Mouse (Mus musculus): Measurements from ENCODE around the gene Trmt44. TPM values are rescaled to one million over a fixed set of nuclear protein-coding genes. Genes with fewer than 3 reads are reported as not detected.

The Trmt44 gene
- polyA plus RNA-seq, 1 experiment, result 10.2 TPM

GRCm38 (mm10) chr5:35516781-35517180 is 58.1 kb downstream of the Trmt44 start:
- Histone ChIP-seq H3K4me3 (ENCODE audit: low read depth, low read length) (no peak overlapping the region), H3K4me1 (ENCODE audit: control insufficient read depth, insufficient read depth, low read length) (no peaks in the 10 kb centered on the region), H3K27ac (ENCODE audit: insufficient read depth, low read length) (no peak overlapping the region), H3K27me3 (ENCODE audit: control insufficient read depth, insufficient read depth, low read length, poor library complexity, severe bottlenecking) (no peaks in the 10 kb centered on the region; the same call in 1 of the 2 replicates), H3K9me3 (replicated peaks; ENCODE audit: control insufficient read depth, insufficient read depth, low read length, poor library complexity, severe bottlenecking) (no peaks in the 10 kb centered on the region), H3K9ac (ENCODE audit: low read depth, poor library complexity, severe bottlenecking) (no peak overlapping the region), H3K36me3 (ENCODE audit: control insufficient read depth, insufficient read depth, low read length, poor library complexity, severe bottlenecking) (no peaks in the 10 kb centered on the region)
- no peak for TF ChIP-seq EP300 (IDR thresholded peaks at IDR 0.05; ENCODE audit: insufficient read depth, low read depth, low read length)
- no peak for TF ChIP-seq POLR2A (IDR thresholded peaks at IDR 0.05; ENCODE audit: insufficient read depth, low read length)
- TF ChIP-seq CTCF (IDR thresholded peaks at IDR 0.05; ENCODE audit: low read depth, low read length), result no peak

- no peaks in the 10 kb centered on the region for H3K27me3 ChIP-seq (ENCODE audit: control insufficient read depth, insufficient read depth, low read length, poor library complexity, severe bottlenecking)
- H3K27ac ChIP-seq (ENCODE audit: insufficient read depth, low read length), result no peak overlapping the region
- H3K36me3 ChIP-seq (ENCODE audit: control insufficient read depth, insufficient read depth, low read length, poor library complexity, severe bottlenecking), result no peaks in the 10 kb centered on the region
- peak; percentile 82 for TF ChIP-seq CTCF (IDR thresholded peaks at IDR 0.05; ENCODE audit: low read depth, low read length)
- TF ChIP-seq POLR2A (IDR thresholded peaks at IDR 0.05; ENCODE audit: insufficient read depth, low read length), result no peak
- H3K4me3 ChIP-seq (ENCODE audit: low read depth, low read length), result no peak overlapping the region
- H3K9me3 ChIP-seq (replicated peaks; ENCODE audit: control insufficient read depth, insufficient read depth, low read length, poor library complexity, severe bottlenecking), result no peaks in the 10 kb centered on the region
- no peak overlapping the region for H3K9ac ChIP-seq (ENCODE audit: low read depth, poor library complexity, severe bottlenecking)
- no peaks in the 10 kb centered on the region for H3K4me1 ChIP-seq (ENCODE audit: control insufficient read depth, insufficient read depth, low read length)
These were observed 64.3 kb downstream of the Trmt44 start for GRCm38 (mm10) chr5:35510589-35510988.

Other genes with a start within 250 kb of the Trmt44 start
- not detected in 2 replicates for gene Hmx1, start 186.0 kb downstream of the Trmt44 start, polyA plus RNA-seq (2011; ENCODE audit: insufficient read depth, insufficient read length, low read depth, missing spikeins)
- 4.6 and 6.8 TPM in 2 replicates for gene Cpz, start 49.4 kb downstream of the Trmt44 start, polyA plus RNA-seq (2011; ENCODE audit: insufficient read depth, insufficient read length, low read depth, missing spikeins)
- 11.4 and 15.1 TPM in 2 replicates for gene Acox3, start 8.0 kb upstream of the Trmt44 start, polyA plus RNA-seq (2011; ENCODE audit: insufficient read depth, insufficient read length, low read depth, missing spikeins)
- gene Htra3, start 104.7 kb upstream of the Trmt44 start, polyA plus RNA-seq (2011; ENCODE audit: insufficient read depth, insufficient read length, low read depth, missing spikeins), result 1.9 and 2.0 TPM in 2 replicates
- 3.6 and 5.1 TPM in 2 replicates for gene Sh3tc1, start 164.9 kb upstream of the Trmt44 start, polyA plus RNA-seq (2011; ENCODE audit: insufficient read depth, insufficient read length, low read depth, missing spikeins)
- gene Ablim2, start 182.8 kb upstream of the Trmt44 start, polyA plus RNA-seq (2011; ENCODE audit: insufficient read depth, insufficient read length, low read depth, missing spikeins), result 3.8 and 6.1 TPM in 2 replicates

Measured in ES-Bruce4 (cell line).